Mouse (Mus musculus) E14TG2a.4 (cell line): ENCODE data around the gene Tmem86b.
"Not testable (repeated sequence)": the region's sequence is repeated elsewhere in the genome, so short reads cannot be mapped to it uniquely, and the experiment has no call there.

Experiments used
- H3K27me3 ChIP-seq: 2 replicates; pipeline ENCODE4 v1.6.1; 2014; ENCODE audit warnings: low read length, control low read depth; ENCODE audit not compliant: insufficient read depth
- H3K36me3 ChIP-seq: 2 replicates; pipeline ENCODE4 v1.6.1; 2014; ENCODE audit warnings: low read length, control low read depth; ENCODE audit not compliant: insufficient read depth
- H3K4me1 ChIP-seq: replicated peaks from 2 replicates; pipeline ENCODE4 v1.6.1; 2014; ENCODE audit warnings: low read depth, low read length, control low read depth
- H3K4me3 ChIP-seq: replicated peaks from 2 replicates; pipeline ENCODE4 v1.5.1; 2014; ENCODE audit warnings: mild to moderate bottlenecking, low read length
- H3K9me3 ChIP-seq: 2 replicates; pipeline ENCODE4 v1.6.1; 2014; ENCODE audit warnings: low read length, control low read depth
- CTCF ChIP-seq: conservative IDR thresholded peaks from 2 replicates; pipeline ENCODE4 v1.5.1; 2014; ENCODE audit warnings: low read length
- NANOG ChIP-seq: IDR thresholded peaks from 2 replicates; pipeline ENCODE4 v1.6.1; 2014; ENCODE audit warnings: borderline replicate concordance, low read length, mixed read lengths
- POU5F1 ChIP-seq: IDR thresholded peaks from 2 replicates; pipeline ENCODE4 v1.6.1; 2014; ENCODE audit warnings: low read length, borderline replicate concordance

Gene Tmem86b

GRCm38 (mm10) chr7:4602969-4603368 is 28.3 kb downstream of the Tmem86b start:
- Histone ChIP-seq H3K4me3 (no peak overlapping the region), H3K27me3 (no peaks in the 10 kb centered on the region), H3K4me1 (0 out of 2 replicates have a peak, but pooled peaks cover 1% of the 10 kb centered on the region), H3K9me3 (peaks cover 7% of the 10 kb centered on the region; the same call in 1 of the 2 replicates), H3K36me3 (no peaks in the 10 kb centered on the region)
- TF ChIP-seq NANOG (no peak), POU5F1 (no peak), CTCF (no peak)

GRCm38 (mm10) chr7:4597046-4597445 is 34.2 kb downstream of the Tmem86b start:
- H3K36me3 ChIP-seq, H3K4me1 ChIP-seq, H3K4me3 ChIP-seq, H3K27me3 ChIP-seq: not testable (repeated sequence)
- H3K9me3 ChIP-seq = peaks cover 30% of the 10 kb centered on the region

GRCm38 (mm10) chr7:4581481-4581880 is 49.7 kb downstream of the Tmem86b start:
- peaks cover 30% of the 10 kb centered on the region for H3K9me3 ChIP-seq
- H3K27me3 ChIP-seq, H3K36me3 ChIP-seq, H3K4me1 ChIP-seq, H3K4me3 ChIP-seq: not testable (repeated sequence)
